Mouse (Mus musculus): Measurements from ENCODE around the gene Hrh3.

- no peak for TF ChIP-seq GATA1 (IDR thresholded peaks at IDR 0.05; ENCODE audit: borderline replicate concordance, low read length)
- TF ChIP-seq FLI1 (IDR thresholded peaks at IDR 0.05; ENCODE audit: low read length) = no peak
Observed at GRCm38 (mm10) chr2:180084565-180084964, 19.7 kb downstream of the Hrh3 start.

Data from megakaryocyte, embryonic 14.5 days (primary cell).